Mouse (Mus musculus) central nervous system, embryonic 18 days (tissue): ENCODE measurements around the gene Cdh5. TPM values are rescaled to one million over a fixed set of nuclear protein-coding genes. Genes with fewer than 3 reads are reported as not detected.

Source experiments
- polyA plus RNA-seq: library from polyadenylated mRNA; depleted of rRNA; stranded (reverse); fragments of >200 nt; gene quantifications from 2 replicates; pipeline ENCODE4 v1.2.3, GENCODE M21; 2012; rRNA removed

The Cdh5 gene
- 13.8 and 15.6 TPM in 2 replicates for polyA plus RNA-seq

DNA sequence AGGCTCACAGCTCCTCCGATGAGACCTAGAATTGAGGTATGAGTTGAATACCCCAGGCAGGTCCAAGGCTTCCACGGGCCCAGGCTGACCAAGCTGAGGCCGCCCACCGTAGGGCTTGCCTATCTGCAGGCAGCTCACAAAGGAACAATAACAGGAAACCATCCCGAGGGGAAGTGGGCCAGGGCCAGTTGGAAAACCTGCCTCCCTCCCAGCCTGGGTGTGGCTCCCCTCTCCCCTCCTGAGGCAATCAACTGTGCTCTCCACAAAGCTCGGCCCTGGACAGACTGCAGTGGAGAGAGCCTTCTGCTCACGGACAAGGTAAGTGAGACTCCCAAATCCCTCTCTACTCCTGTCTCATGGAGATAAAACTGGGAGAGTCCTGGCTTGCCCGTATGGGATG lies at the start of gene Cdh5:
TSS of gene Cdh5 (plus strand) at position 211 of the 400 bp plus-strand sequence.

DNA sequence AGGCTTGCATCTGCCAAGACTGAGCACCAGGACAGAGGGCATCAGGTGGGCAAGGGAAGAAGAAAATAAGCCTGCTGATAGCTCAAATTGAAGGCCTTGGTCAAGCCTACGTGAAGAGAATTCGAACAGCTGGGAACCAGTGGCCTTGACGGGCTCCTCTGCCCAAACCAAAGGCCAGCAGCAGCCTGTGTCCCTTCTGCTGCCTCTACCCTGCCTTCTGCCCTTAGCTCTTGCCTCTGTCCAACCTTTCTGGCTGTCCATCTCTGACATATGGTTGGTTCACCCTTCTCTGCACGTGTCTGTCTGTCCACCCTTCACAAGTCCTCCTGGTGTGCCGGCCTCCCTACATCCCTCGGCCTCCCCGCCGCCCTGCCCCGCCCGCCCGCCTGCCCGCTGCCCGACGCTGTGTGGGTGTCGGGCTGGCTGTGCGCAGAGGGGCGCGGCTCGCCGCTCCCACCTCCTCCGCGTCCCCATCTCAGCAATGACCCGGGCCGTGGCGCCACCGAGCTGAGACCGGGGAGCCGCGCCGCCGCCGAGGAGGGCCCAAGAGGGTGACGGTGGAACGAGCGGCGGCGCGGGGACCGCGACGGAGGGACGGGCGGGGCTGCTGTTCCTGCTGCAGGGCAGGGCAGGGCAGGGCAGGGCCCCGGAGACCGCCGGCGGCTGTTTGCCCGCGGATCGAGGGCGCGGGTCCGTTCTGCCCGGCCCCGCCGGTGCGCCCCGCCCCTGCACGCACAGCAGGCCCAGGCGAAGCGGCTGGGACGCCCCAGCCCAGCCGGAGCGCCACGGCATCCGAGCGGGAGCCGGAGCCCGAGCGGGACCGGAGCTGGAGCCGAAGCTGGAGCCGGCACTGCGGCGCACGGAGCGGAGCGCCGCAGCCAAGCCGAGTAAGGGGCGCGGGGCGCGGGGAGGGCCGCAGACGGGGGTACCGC lies 69.0 kb downstream of the Cdh5 start, which contains the start of gene Bean1:
TSS of gene Bean1 (plus strand) at position 325 of the 932 bp plus-strand sequence.

Other genes with a start within 250 kb of the Cdh5 start
- 25.1 and 27.4 TPM in 2 replicates for gene Bean1, start 68.8 kb downstream of the Cdh5 start, polyA plus RNA-seq
- gene Tk2, start 146.9 kb downstream of the Cdh5 start, polyA plus RNA-seq: 43.6 and 44.3 TPM in 2 replicates
- 44.5 and 47.3 TPM in 2 replicates for gene Cklf, start 149.2 kb downstream of the Cdh5 start, polyA plus RNA-seq
- not detected in 2 replicates for gene Cmtm2a, start 191.6 kb downstream of the Cdh5 start, polyA plus RNA-seq
- not detected in 2 replicates for gene Gm45711, start 208.5 kb downstream of the Cdh5 start, polyA plus RNA-seq
- 0.10 TPM in 1 of 2 replicates, not detected in the other for gene Cmtm1, start 208.5 kb downstream of the Cdh5 start, polyA plus RNA-seq
- gene Gm11020, start 219.9 kb downstream of the Cdh5 start, polyA plus RNA-seq: not detected in 2 replicates
- not detected in 2 replicates for gene Cmtm2b, start 220.6 kb downstream of the Cdh5 start, polyA plus RNA-seq
- gene Cmtm3, start 237.8 kb downstream of the Cdh5 start, polyA plus RNA-seq: 48.1 and 55.4 TPM in 2 replicates